Mouse (Mus musculus): Measurements from ENCODE around the gene Olfr401. TPM values are rescaled to one million over a fixed set of nuclear protein-coding genes. Genes with fewer than 3 reads are reported as not detected.

Gene Olfr401
- polyA plus RNA-seq, 1 experiment from 2014 or later = not detected

Other genes with a start within 250 kb of the Olfr401 start
- gene Olfr394, start 222.9 kb upstream of the Olfr401 start, polyA plus RNA-seq (2015; fragmentation: Nextera tagmentation; extraction: Ambion mirVana) = not detected in 2 replicates
- not detected in 2 replicates for gene Olfr395, start 204.4 kb upstream of the Olfr401 start, polyA plus RNA-seq (2015; fragmentation: Nextera tagmentation; extraction: Ambion mirVana)
- gene Olfr23, start 177.0 kb upstream of the Olfr401 start, polyA plus RNA-seq (2015; fragmentation: Nextera tagmentation; extraction: Ambion mirVana) = not detected in 2 replicates
- gene Olfr397, start 152.9 kb upstream of the Olfr401 start, polyA plus RNA-seq (2015; fragmentation: Nextera tagmentation; extraction: Ambion mirVana) = not detected in 2 replicates
- not detected in 2 replicates for gene Olfr398, start 123.3 kb upstream of the Olfr401 start, polyA plus RNA-seq (2015; fragmentation: Nextera tagmentation; extraction: Ambion mirVana)
- gene Olfr139, start 57.2 kb upstream of the Olfr401 start, polyA plus RNA-seq (2015; fragmentation: Nextera tagmentation; extraction: Ambion mirVana) = not detected in 2 replicates
- not detected in 2 replicates for gene Olfr399, start 57.1 kb upstream of the Olfr401 start, polyA plus RNA-seq (2015; fragmentation: Nextera tagmentation; extraction: Ambion mirVana)
- not detected in 2 replicates for gene Zfp616, start 43.8 kb upstream of the Olfr401 start, polyA plus RNA-seq (2015; fragmentation: Nextera tagmentation; extraction: Ambion mirVana)
- gene Olfr402, start 39.8 kb downstream of the Olfr401 start, polyA plus RNA-seq (2015; fragmentation: Nextera tagmentation; extraction: Ambion mirVana) = not detected in 2 replicates
- gene Olfr403, start 72.5 kb downstream of the Olfr401 start, polyA plus RNA-seq (2015; fragmentation: Nextera tagmentation; extraction: Ambion mirVana) = not detected in 2 replicates
- gene Olfr43, start 97.7 kb downstream of the Olfr401 start, polyA plus RNA-seq (2015; fragmentation: Nextera tagmentation; extraction: Ambion mirVana) = not detected in 2 replicates
- gene Olfr406, start 146.1 kb downstream of the Olfr401 start, polyA plus RNA-seq (2015; fragmentation: Nextera tagmentation; extraction: Ambion mirVana) = not detected in 2 replicates
- gene Olfr59, start 170.0 kb downstream of the Olfr401 start, polyA plus RNA-seq (2015; fragmentation: Nextera tagmentation; extraction: Ambion mirVana) = not detected in 2 replicates
- not detected in 2 replicates for gene Olfr410, start 224.3 kb downstream of the Olfr401 start, polyA plus RNA-seq (2015; fragmentation: Nextera tagmentation; extraction: Ambion mirVana)
- gene Olfr411, start 238.9 kb downstream of the Olfr401 start, polyA plus RNA-seq (2015; fragmentation: Nextera tagmentation; extraction: Ambion mirVana) = not detected in 2 replicates
- not detected in 2 replicates for gene Olfr412, start 248.4 kb downstream of the Olfr401 start, polyA plus RNA-seq (2015; fragmentation: Nextera tagmentation; extraction: Ambion mirVana)

Measured in stomach, embryonic 16.5 days (tissue).